Mouse (Mus musculus): ENCODE measurements at regions not wholly inside any gene's neighbourhood (a gene's known extent, or its start where the extent isn't known, plus 50 kb on each side); places are given as distances from the start of the nearest gene placed in this dataset.

DNA sequence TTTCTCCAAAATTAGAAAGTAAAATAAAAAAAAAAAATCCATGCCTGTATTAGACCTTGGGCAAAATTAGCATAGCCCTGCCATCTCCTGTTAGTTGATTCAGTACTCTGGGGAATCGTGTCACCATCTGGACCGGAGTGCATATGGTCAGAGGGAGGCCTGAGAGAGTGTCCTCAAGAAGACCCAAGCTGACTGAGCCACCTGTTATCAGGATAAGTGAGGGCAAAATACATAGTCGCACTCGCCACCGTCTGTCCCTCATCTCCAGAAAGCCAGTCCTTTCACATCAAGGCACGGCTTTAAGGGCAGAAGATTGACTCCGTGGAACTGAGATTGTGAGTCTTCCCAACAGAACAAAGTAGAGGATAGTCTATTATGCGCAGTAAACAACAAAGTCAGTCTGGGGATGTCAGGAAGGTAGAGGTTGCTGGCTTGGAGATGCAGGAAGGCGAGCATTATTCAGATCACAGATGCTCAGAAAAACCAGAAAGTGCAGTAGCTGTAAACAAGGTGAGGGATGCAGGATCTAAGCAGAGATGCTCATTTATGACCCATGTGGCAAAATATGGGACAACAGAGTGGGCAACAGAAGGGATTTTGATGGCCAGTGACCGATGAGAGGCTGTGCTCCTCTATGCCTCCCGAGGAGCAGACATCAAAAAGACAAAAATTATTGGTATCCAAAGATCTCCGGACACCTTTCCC lies 88.8 kb upstream of the Trhde start:
- no peak overlapping the region for H3K27ac ChIP-seq (ENCODE audit: low read length)

DNA sequence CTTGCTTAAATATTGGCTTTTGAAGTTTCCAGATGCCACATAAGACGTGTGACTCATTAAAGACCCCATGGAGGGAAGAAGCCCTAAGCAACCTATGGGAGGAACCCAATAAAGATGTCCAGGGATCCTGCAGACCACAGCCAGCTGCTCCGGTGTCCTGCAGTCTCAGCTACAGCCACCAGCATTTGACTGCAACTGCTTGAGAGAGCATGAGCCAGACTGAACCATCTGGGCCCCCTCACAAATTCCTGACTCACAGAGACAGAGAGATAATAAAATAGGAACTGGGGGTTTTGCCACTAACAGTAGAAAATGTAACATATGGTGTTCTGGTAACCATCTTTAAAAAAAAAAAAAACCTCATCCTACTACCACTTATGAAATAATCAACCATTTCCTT lies 69.1 kb upstream of the Trhde start:
- Histone ChIP-seq H3K9ac (replicated peaks; ENCODE audit: low read depth, low read length) (no peak overlapping the region), H3K27ac (ENCODE audit: low read length) (no peak overlapping the region), H3K4me2 (ENCODE audit: low read length) (no peak overlapping the region), H3K36me3 (ENCODE audit: control insufficient read depth, insufficient read depth) (no peaks in the 10 kb centered on the region), H3K27me3 (replicated peaks; ENCODE audit: control insufficient read depth, insufficient read depth, low read length) (no peaks in the 10 kb centered on the region), H3K9me3 (ENCODE audit: control insufficient read depth, low read length) (no peaks in the 10 kb centered on the region), H3K4me3 (replicated peaks; ENCODE audit: low read length) (no peak overlapping the region), H3K4me1 (replicated peaks; ENCODE audit: control insufficient read depth, insufficient read depth, low read length) (no peaks in the 10 kb centered on the region)
- 0 out of 2 replicates have a peak, but pooled peaks have one; percentile 58 for ATAC-seq
- 74% methylated on average over 2 of the region's 2 CpGs for WGBS

More for the DNA sequence above, 88.8 kb upstream of the Trhde start:
- H3K27me3 ChIP-seq (replicated peaks; ENCODE audit: control insufficient read depth, insufficient read depth, low read length) = no peaks in the 10 kb centered on the region
- no peaks in the 10 kb centered on the region for H3K36me3 ChIP-seq (ENCODE audit: control insufficient read depth, insufficient read depth)
- 93% methylated on average over 12 of the region's 12 CpGs for WGBS
- H3K4me1 ChIP-seq (replicated peaks; ENCODE audit: control insufficient read depth, insufficient read depth, low read length) = no peaks in the 10 kb centered on the region
- no peak overlapping the region for H3K4me2 ChIP-seq (ENCODE audit: low read length)
- no peak overlapping the region for H3K4me3 ChIP-seq (replicated peaks; ENCODE audit: low read length)
- ATAC-seq = no peak
- no peak overlapping the region for H3K9ac ChIP-seq (replicated peaks; ENCODE audit: low read depth, low read length)
- H3K9me3 ChIP-seq (ENCODE audit: control insufficient read depth, low read length) = no peaks in the 10 kb centered on the region

DNA sequence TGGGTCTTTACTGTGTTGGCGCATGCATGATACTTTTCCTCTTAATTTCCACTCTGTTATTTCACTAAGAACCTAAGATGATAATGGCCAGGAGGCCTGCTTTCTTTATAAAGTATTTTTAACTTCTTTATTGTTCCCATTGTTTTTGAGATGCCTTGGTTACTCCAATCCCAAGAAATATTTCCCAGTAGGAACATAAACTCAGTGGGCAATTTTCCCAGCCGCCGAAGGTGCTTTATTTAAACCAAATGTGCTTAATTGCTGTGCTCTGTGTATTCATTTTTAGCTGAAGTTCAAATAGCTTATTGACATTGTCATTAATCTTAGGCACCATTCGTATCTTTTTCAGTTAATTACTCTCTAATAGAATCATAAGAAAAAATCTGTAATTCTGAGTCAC lies 55.1 kb upstream of the Trhde start:
- H3K9ac ChIP-seq (replicated peaks; ENCODE audit: low read depth, low read length) = no peak overlapping the region
- no peak overlapping the region for H3K4me2 ChIP-seq (ENCODE audit: low read length)
- no peak for ATAC-seq
- H3K4me3 ChIP-seq (replicated peaks; ENCODE audit: low read length) = no peak overlapping the region
- WGBS = 56% methylated on average over 4 of the region's 4 CpGs
- H3K36me3 ChIP-seq (ENCODE audit: control insufficient read depth, insufficient read depth) = no peaks in the 10 kb centered on the region
- no peaks in the 10 kb centered on the region for H3K27me3 ChIP-seq (replicated peaks; ENCODE audit: control insufficient read depth, insufficient read depth, low read length)
- H3K9me3 ChIP-seq (ENCODE audit: control insufficient read depth, low read length) = no peaks in the 10 kb centered on the region
- H3K4me1 ChIP-seq (replicated peaks; ENCODE audit: control insufficient read depth, insufficient read depth, low read length) = no peaks in the 10 kb centered on the region
- no peak overlapping the region for H3K27ac ChIP-seq (ENCODE audit: low read length)

DNA sequence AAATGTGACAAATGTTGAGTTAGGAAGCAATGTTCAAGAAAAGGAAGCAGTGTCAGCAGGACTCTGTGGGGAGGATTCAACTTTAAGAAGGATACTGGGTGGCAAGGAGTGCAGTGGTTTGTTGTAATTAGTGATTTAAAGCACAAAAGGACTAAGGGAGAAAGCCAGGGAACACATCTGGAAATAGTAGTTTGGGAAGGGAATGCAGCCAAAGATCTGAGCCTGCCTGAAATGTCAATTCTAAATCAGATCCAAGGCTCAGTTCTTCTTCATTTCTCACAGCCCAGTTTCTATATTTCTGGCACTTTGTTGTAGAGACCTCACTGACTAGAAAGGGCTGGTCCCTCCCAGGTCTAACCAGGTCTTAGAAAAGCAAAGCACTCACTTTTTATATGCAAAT lies 50.6 kb upstream of the Trhde start:
- H3K36me3 ChIP-seq (ENCODE audit: control insufficient read depth, insufficient read depth) = no peaks in the 10 kb centered on the region

More for the DNA sequence above, 50.6 kb upstream of the Trhde start:
- Histone ChIP-seq H3K9ac (replicated peaks; ENCODE audit: low read depth, low read length) (no peak overlapping the region), H3K9me3 (ENCODE audit: control insufficient read depth, low read length) (no peaks in the 10 kb centered on the region), H3K4me1 (replicated peaks; ENCODE audit: control insufficient read depth, insufficient read depth, low read length) (no peaks in the 10 kb centered on the region), H3K27ac (ENCODE audit: low read length) (no peak overlapping the region), H3K27me3 (replicated peaks; ENCODE audit: control insufficient read depth, insufficient read depth, low read length) (no peaks in the 10 kb centered on the region), H3K4me2 (ENCODE audit: low read length) (no peak overlapping the region), H3K4me3 (replicated peaks; ENCODE audit: low read length) (no peak overlapping the region)
- no peak for ATAC-seq

Data from forebrain, embryonic 16.5 days (tissue).